ENCODE assay signal across 8 mouse cellular contexts in genomic region chr19:5071545-5072369, GRCm38 (mm10). TPM values are rescaled to one million over a fixed set of nuclear protein-coding genes. Genes with fewer than 3 reads are reported as not detected.
DNase-seq lines count a peak whose midpoint lies in the region; ATAC-seq and TF ChIP-seq lines count a peak whose summit lies in the region.

No protein-coding gene starts in this region.

- TF ChIP-seq POLR2A in limb, embryonic 14.5 days (IDR thresholded peaks at IDR 0.05; ENCODE audit: borderline replicate concordance, extremely low read depth, insufficient read depth, insufficient read length) = no peak

- WGBS in forebrain, embryonic 16.5 days = under 1% methylated on average over 39 of the region's 40 CpGs
- WGBS in hindbrain, embryonic 11.5 days = under 1% methylated on average over 38 of the region's 40 CpGs
- under 1% methylated on average over 35 of the region's 40 CpGs for WGBS in limb, embryonic 14.5 days
- WGBS in midbrain, embryonic 14.5 days = under 1% methylated on average over 40 of the region's 40 CpGs
- WGBS in stomach, postnatal 0 days = 2% methylated on average over 37 of the region's 40 CpGs

- no peaks in the 10 kb centered on the region for H3K9me3 ChIP-seq in forebrain, embryonic 16.5 days (ENCODE audit: control insufficient read depth, low read length)
- no peaks in the 10 kb centered on the region for H3K9me3 ChIP-seq in hindbrain, embryonic 11.5 days (ENCODE audit: control insufficient read depth, low read length)
- no peaks in the 10 kb centered on the region for H3K9me3 ChIP-seq in limb, embryonic 14.5 days (ENCODE audit: control insufficient read depth, low read length)
- no peaks in the 10 kb centered on the region for H3K9me3 ChIP-seq in midbrain, embryonic 14.5 days (ENCODE audit: control insufficient read depth, low read length)
- H3K9me3 ChIP-seq in stomach, postnatal 0 days (ENCODE audit: control insufficient read depth, low read length) = no peaks in the 10 kb centered on the region

- peaks cover 8% of the 10 kb centered on the region for H3K4me1 ChIP-seq in brown adipose tissue, adult 24 weeks (ENCODE audit: control insufficient read depth, insufficient read depth, insufficient read length, low read length)
- H3K4me1 ChIP-seq in forebrain, embryonic 16.5 days (replicated peaks; ENCODE audit: control insufficient read depth, insufficient read depth, low read length) = peaks cover 35% of the 10 kb centered on the region
- H3K4me1 ChIP-seq in hindbrain, embryonic 11.5 days (replicated peaks; ENCODE audit: control insufficient read depth, insufficient read depth, low read length) = peaks cover 32% of the 10 kb centered on the region
- peaks cover 38% of the 10 kb centered on the region for H3K4me1 ChIP-seq in limb, embryonic 14.5 days (ENCODE audit: control insufficient read depth, insufficient read depth, low read length)
- peaks cover 31% of the 10 kb centered on the region for H3K4me1 ChIP-seq in midbrain, embryonic 14.5 days (ENCODE audit: control insufficient read depth, insufficient read depth, low read length)
- peaks cover 9% of the 10 kb centered on the region; the same call in 1 of the 2 replicates for H3K4me1 ChIP-seq in stomach, postnatal 0 days (replicated peaks; ENCODE audit: control insufficient read depth, insufficient read depth)

- intact Hi-C loops in left cerebral cortex, adult 2 months (cut with DNase I) = loop anchor here (2.0 kb wide), 1 partner anchor 15 kb away; no protein-coding TSS in a partner anchor

- TF ChIP-seq CTCF in left cerebral cortex, adult 2 months (IDR thresholded peaks at IDR 0.05) = no peak
- no peak for TF ChIP-seq CTCF in stomach, postnatal 0 days (IDR thresholded peaks at IDR 0.05; ENCODE audit: low read depth)

- H3K4me3 ChIP-seq in left cerebral cortex, adult 2 months = peak overlapping the region; percentile 45
- peak overlapping the region; percentile 57 for H3K4me3 ChIP-seq in brown adipose tissue, adult 24 weeks (ENCODE audit: insufficient read depth, low read depth, low read length)
- H3K4me3 ChIP-seq in forebrain, embryonic 16.5 days (replicated peaks; ENCODE audit: low read length) = peak overlapping the region; percentile 45
- peak overlapping the region; percentile 31 for H3K4me3 ChIP-seq in hindbrain, embryonic 11.5 days (ENCODE audit: low read depth, low read length)
- peak overlapping the region; percentile 64 for H3K4me3 ChIP-seq in limb, embryonic 14.5 days (replicated peaks; ENCODE audit: low read length)
- peak overlapping the region; percentile 41 for H3K4me3 ChIP-seq in midbrain, embryonic 14.5 days (replicated peaks; ENCODE audit: low read depth, low read length)
- H3K4me3 ChIP-seq in stomach, postnatal 0 days (ENCODE audit: low read depth, low read length) = peak overlapping the region; percentile 60

- H3K27me3 ChIP-seq in forebrain, embryonic 16.5 days (replicated peaks; ENCODE audit: control insufficient read depth, insufficient read depth, low read length) = peaks cover 6% of the 10 kb centered on the region; the same call in 1 of the 2 replicates
- peaks cover 21% of the 10 kb centered on the region for H3K27me3 ChIP-seq in hindbrain, embryonic 11.5 days (ENCODE audit: control insufficient read depth, insufficient read depth, low read length)
- no peaks in the 10 kb centered on the region for H3K27me3 ChIP-seq in limb, embryonic 14.5 days (ENCODE audit: control insufficient read depth, insufficient read depth, low read length)
- peaks cover 33% of the 10 kb centered on the region for H3K27me3 ChIP-seq in midbrain, embryonic 14.5 days (ENCODE audit: control insufficient read depth, insufficient read depth, low read length)
- no peaks in the 10 kb centered on the region; the same call in 1 of the 2 replicates for H3K27me3 ChIP-seq in stomach, postnatal 0 days (ENCODE audit: control insufficient read depth, insufficient read depth, low read length)

- no peak for DNase-seq in left cerebral cortex, adult 2 months (ENCODE audit: extremely low spot score in 1 of 2, low spot score in 2 of 2)
- no peak for DNase-seq in left cerebral cortex, adult 18-20 months (ENCODE audit: low spot score in 2 of 2)
- peak; percentile 91 for DNase-seq in hindbrain, embryonic 11.5 days (ENCODE audit: low spot score)
- peak; percentile 95 for DNase-seq in limb, embryonic 14.5 days (ENCODE audit: low spot score)
- peak; percentile 85 for DNase-seq in midbrain, embryonic 14.5 days
- DNase-seq in stomach, postnatal 0 days (ENCODE audit: low spot score) = peak; percentile 85

- H3K36me3 ChIP-seq in forebrain, embryonic 16.5 days (ENCODE audit: control insufficient read depth, insufficient read depth) = no peaks in the 10 kb centered on the region
- no peaks in the 10 kb centered on the region for H3K36me3 ChIP-seq in hindbrain, embryonic 11.5 days (ENCODE audit: control insufficient read depth, insufficient read depth, low read length)
- no peaks in the 10 kb centered on the region for H3K36me3 ChIP-seq in limb, embryonic 14.5 days (ENCODE audit: control insufficient read depth, insufficient read depth, low read length)
- H3K36me3 ChIP-seq in midbrain, embryonic 14.5 days (ENCODE audit: control insufficient read depth, insufficient read depth, low read length) = no peaks in the 10 kb centered on the region
- H3K36me3 ChIP-seq in stomach, postnatal 0 days (ENCODE audit: control insufficient read depth, insufficient read depth, low read length) = no peaks in the 10 kb centered on the region

- TF ChIP-seq EP300 in stomach, postnatal 0 days (optimal IDR thresholded peaks at IDR 0.05) = no peak

- H3K9ac ChIP-seq in forebrain, embryonic 16.5 days (replicated peaks; ENCODE audit: low read depth, low read length) = peak overlapping the region; percentile 52
- peak overlapping the region; percentile 61 for H3K9ac ChIP-seq in hindbrain, embryonic 11.5 days (ENCODE audit: low read depth, low read length)
- H3K9ac ChIP-seq in limb, embryonic 14.5 days (ENCODE audit: low read depth, low read length, severe bottlenecking) = peak overlapping the region; percentile 58
- H3K9ac ChIP-seq in midbrain, embryonic 14.5 days (replicated peaks; ENCODE audit: low read length) = peak overlapping the region; percentile 47
- peak overlapping the region; percentile 53 for H3K9ac ChIP-seq in stomach, postnatal 0 days (ENCODE audit: low read length)

- ATAC-seq in forebrain, embryonic 16.5 days = peak; percentile 77
- ATAC-seq in hindbrain, embryonic 11.5 days (ENCODE audit: low FRiP score) = peak; percentile 87
- peak; percentile 89 for ATAC-seq in limb, embryonic 14.5 days (ENCODE audit: low FRiP score, low read depth)
- peak; percentile 86 for ATAC-seq in midbrain, embryonic 14.5 days (ENCODE audit: low FRiP score, low TSS enrichment)
- peak; percentile 84 for ATAC-seq in stomach, postnatal 0 days (ENCODE audit: low FRiP score, low TSS enrichment)

- H3K4me2 ChIP-seq in forebrain, embryonic 16.5 days (ENCODE audit: low read length) = peak overlapping the region; percentile 71
- H3K4me2 ChIP-seq in hindbrain, embryonic 11.5 days (replicated peaks; ENCODE audit: low read depth, low read length) = peak overlapping the region; percentile 57
- H3K4me2 ChIP-seq in limb, embryonic 14.5 days (replicated peaks; ENCODE audit: low read depth, low read length, severe bottlenecking) = peak overlapping the region; percentile 94
- H3K4me2 ChIP-seq in midbrain, embryonic 14.5 days (ENCODE audit: low read length) = peak overlapping the region; percentile 69
- H3K4me2 ChIP-seq in stomach, postnatal 0 days (replicated peaks; ENCODE audit: low read depth) = peak overlapping the region; percentile 73

- peak overlapping the region; percentile 51 for H3K27ac ChIP-seq in left cerebral cortex, adult 2 months
- no peak overlapping the region; the same call in 1 of the 2 replicates for H3K27ac ChIP-seq in brown adipose tissue, adult 24 weeks (replicated peaks; ENCODE audit: low read depth, low read length)
- peak overlapping the region; percentile 60 for H3K27ac ChIP-seq in forebrain, embryonic 16.5 days (ENCODE audit: low read length)
- H3K27ac ChIP-seq in hindbrain, embryonic 11.5 days (ENCODE audit: low read depth, low read length) = peak overlapping the region; percentile 80
- peak overlapping the region; percentile 96 for H3K27ac ChIP-seq in limb, embryonic 14.5 days (replicated peaks; ENCODE audit: low read depth, low read length)
- 0 out of 2 replicates have a peak overlapping the region, but pooled peaks have one; percentile 26 for H3K27ac ChIP-seq in midbrain, embryonic 14.5 days (replicated peaks; ENCODE audit: low read depth, low read length)
- peak overlapping the region; percentile 81 for H3K27ac ChIP-seq in stomach, postnatal 0 days (replicated peaks)

RNA-seq across cellular contexts. Expression of gene Cd248, which starts 3.9 kb away (rescaled TPM):
- 1 to 10 TPM; 4.3 to 5.4 TPM for total RNA-seq in left cerebral cortex, adult 2 months (2021)
- 1 to 10 TPM; 3.5 to 4.5 TPM for total RNA-seq in left cerebral cortex, adult 18-20 months (2021)
- polyA plus RNA-seq in brown adipose tissue, adult 24 weeks (2012; ENCODE audit: insufficient read depth, insufficient read length, missing spikeins) = 10.7 and 24.4 TPM in 2 replicates
- polyA plus RNA-seq in forebrain, embryonic 16.5 days (2015; fragmentation: Nextera tagmentation; extraction: Ambion mirVana) = 11.9 and 14.3 TPM in 2 replicates
- 26.8 and 27.9 TPM in 2 replicates for polyA plus RNA-seq in hindbrain, embryonic 11.5 days (2014; fragmentation: Nextera tagmentation; extraction: Ambion mirVana)
- polyA plus RNA-seq in limb, embryonic 14.5 days (2012; rRNA removed) = 97.5 and 115 TPM in 2 replicates
- polyA plus RNA-seq in limb, embryonic 14.5 days (2014; fragmentation: Nextera tagmentation; extraction: Ambion mirVana) = 123 and 127 TPM in 2 replicates
- 6.2 and 20.4 TPM in 2 replicates for polyA plus RNA-seq in midbrain, embryonic 14.5 days (2014; fragmentation: Nextera tagmentation; extraction: Ambion mirVana)
- polyA plus RNA-seq in stomach, postnatal 0 days (2015; fragmentation: Nextera tagmentation; extraction: Ambion mirVana) = 31.6 and 39.5 TPM in 2 replicates

RNA-seq across cellular contexts. Expression of gene Tmem151a, which starts 13.6 kb away (rescaled TPM):
- total RNA-seq in left cerebral cortex, adult 2 months (2021) = 100 to 1,000 TPM; 154 to 156 TPM
- total RNA-seq in left cerebral cortex, adult 18-20 months (2021) = 100 to 1,000 TPM; 146 to 149 TPM
- polyA plus RNA-seq in brown adipose tissue, adult 24 weeks (2012; ENCODE audit: insufficient read depth, insufficient read length, missing spikeins) = not detected in 2 replicates
- polyA plus RNA-seq in forebrain, embryonic 16.5 days (2015; fragmentation: Nextera tagmentation; extraction: Ambion mirVana) = 8.0 and 15.8 TPM in 2 replicates
- polyA plus RNA-seq in hindbrain, embryonic 11.5 days (2014; fragmentation: Nextera tagmentation; extraction: Ambion mirVana) = 1.6 and 1.8 TPM in 2 replicates
- 0.96 and 1.4 TPM in 2 replicates for polyA plus RNA-seq in limb, embryonic 14.5 days (2012; rRNA removed)
- polyA plus RNA-seq in limb, embryonic 14.5 days (2014; fragmentation: Nextera tagmentation; extraction: Ambion mirVana) = 1.8 and 2.1 TPM in 2 replicates
- polyA plus RNA-seq in midbrain, embryonic 14.5 days (2014; fragmentation: Nextera tagmentation; extraction: Ambion mirVana) = 8.3 and 15.7 TPM in 2 replicates
- 10.4 and 11.4 TPM in 2 replicates for polyA plus RNA-seq in stomach, postnatal 0 days (2015; fragmentation: Nextera tagmentation; extraction: Ambion mirVana)

RNA-seq across cellular contexts. Expression of gene Yif1a, which starts 16.6 kb away (rescaled TPM):
- 10 to 100 TPM; 23.4 to 25.7 TPM for total RNA-seq in left cerebral cortex, adult 2 months (2021)
- 10 to 100 TPM; 21.6 to 25.5 TPM for total RNA-seq in left cerebral cortex, adult 18-20 months (2021)
- polyA plus RNA-seq in brown adipose tissue, adult 24 weeks (2012; ENCODE audit: insufficient read depth, insufficient read length, missing spikeins) = 82.3 and 91.5 TPM in 2 replicates
- polyA plus RNA-seq in forebrain, embryonic 16.5 days (2015; fragmentation: Nextera tagmentation; extraction: Ambion mirVana) = 54.0 and 56.0 TPM in 2 replicates
- 75.6 and 81.3 TPM in 2 replicates for polyA plus RNA-seq in hindbrain, embryonic 11.5 days (2014; fragmentation: Nextera tagmentation; extraction: Ambion mirVana)
- 121 and 130 TPM in 2 replicates for polyA plus RNA-seq in limb, embryonic 14.5 days (2012; rRNA removed)
- 129 and 144 TPM in 2 replicates for polyA plus RNA-seq in limb, embryonic 14.5 days (2014; fragmentation: Nextera tagmentation; extraction: Ambion mirVana)
- polyA plus RNA-seq in midbrain, embryonic 14.5 days (2014; fragmentation: Nextera tagmentation; extraction: Ambion mirVana) = 62.2 and 62.7 TPM in 2 replicates
- 128 and 131 TPM in 2 replicates for polyA plus RNA-seq in stomach, postnatal 0 days (2015; fragmentation: Nextera tagmentation; extraction: Ambion mirVana)

RNA-seq across cellular contexts. Expression of gene Rin1, which starts 21.5 kb away (rescaled TPM):
- total RNA-seq in left cerebral cortex, adult 2 months (2021) = 10 to 100 TPM; 94.6 to 95.9 TPM
- 10 to 100 TPM; 75.4 to 75.5 TPM for total RNA-seq in left cerebral cortex, adult 18-20 months (2021)
- polyA plus RNA-seq in brown adipose tissue, adult 24 weeks (2012; ENCODE audit: insufficient read depth, insufficient read length, missing spikeins) = not detected in 2 replicates
- 1.3 and 1.9 TPM in 2 replicates for polyA plus RNA-seq in forebrain, embryonic 16.5 days (2015; fragmentation: Nextera tagmentation; extraction: Ambion mirVana)
- polyA plus RNA-seq in hindbrain, embryonic 11.5 days (2014; fragmentation: Nextera tagmentation; extraction: Ambion mirVana) = 0.80 and 1.7 TPM in 2 replicates
- polyA plus RNA-seq in limb, embryonic 14.5 days (2012; rRNA removed) = 4.9 and 6.1 TPM in 2 replicates
- 2.5 and 2.6 TPM in 2 replicates for polyA plus RNA-seq in limb, embryonic 14.5 days (2014; fragmentation: Nextera tagmentation; extraction: Ambion mirVana)
- 0.58 and 1.6 TPM in 2 replicates for polyA plus RNA-seq in midbrain, embryonic 14.5 days (2014; fragmentation: Nextera tagmentation; extraction: Ambion mirVana)
- 2.6 TPM in 2 replicates for polyA plus RNA-seq in stomach, postnatal 0 days (2015; fragmentation: Nextera tagmentation; extraction: Ambion mirVana)

RNA-seq across cellular contexts. Expression of gene Cnih2, which starts 26.6 kb away (rescaled TPM):
- 100 to 1,000 TPM; 214 to 247 TPM for total RNA-seq in left cerebral cortex, adult 2 months (2021)
- 100 to 1,000 TPM; 215 to 221 TPM for total RNA-seq in left cerebral cortex, adult 18-20 months (2021)
- polyA plus RNA-seq in brown adipose tissue, adult 24 weeks (2012; ENCODE audit: insufficient read depth, insufficient read length, missing spikeins) = not detected in 2 replicates
- polyA plus RNA-seq in forebrain, embryonic 16.5 days (2015; fragmentation: Nextera tagmentation; extraction: Ambion mirVana) = 297 and 347 TPM in 2 replicates
- polyA plus RNA-seq in hindbrain, embryonic 11.5 days (2014; fragmentation: Nextera tagmentation; extraction: Ambion mirVana) = 126 and 128 TPM in 2 replicates
- 40.8 and 60.9 TPM in 2 replicates for polyA plus RNA-seq in limb, embryonic 14.5 days (2012; rRNA removed)
- 40.5 and 45.1 TPM in 2 replicates for polyA plus RNA-seq in limb, embryonic 14.5 days (2014; fragmentation: Nextera tagmentation; extraction: Ambion mirVana)
- 518 and 616 TPM in 2 replicates for polyA plus RNA-seq in midbrain, embryonic 14.5 days (2014; fragmentation: Nextera tagmentation; extraction: Ambion mirVana)
- polyA plus RNA-seq in stomach, postnatal 0 days (2015; fragmentation: Nextera tagmentation; extraction: Ambion mirVana) = 5.6 and 7.1 TPM in 2 replicates

Comparison
In these comparisons a context has a peak if more than half of its experiments do, and no peak if none do; other contexts are left out.
1. DNase-seq: peak in hindbrain, embryonic 11.5 days (single experiment), limb, embryonic 14.5 days (single experiment), midbrain, embryonic 14.5 days (single experiment) and stomach, postnatal 0 days (single experiment); none in left cerebral cortex, adult 2 months (0 of 2) and left cerebral cortex, adult 18-20 months (0 of 2).
2. Peak in every context shown above with its lines, with median percentiles within 50 percentile points of each other: H3K4me3 ChIP-seq, ATAC-seq, H3K4me2 ChIP-seq and H3K9ac ChIP-seq.